Mouse (Mus musculus): ENCODE data around the gene Ctnna3. TPM values are rescaled to one million over a fixed set of nuclear protein-coding genes. Genes with fewer than 3 reads are reported as not detected.

Ctnna3 gene
- polyA plus RNA-seq, 1 experiment, result 1.3 TPM

DNA sequence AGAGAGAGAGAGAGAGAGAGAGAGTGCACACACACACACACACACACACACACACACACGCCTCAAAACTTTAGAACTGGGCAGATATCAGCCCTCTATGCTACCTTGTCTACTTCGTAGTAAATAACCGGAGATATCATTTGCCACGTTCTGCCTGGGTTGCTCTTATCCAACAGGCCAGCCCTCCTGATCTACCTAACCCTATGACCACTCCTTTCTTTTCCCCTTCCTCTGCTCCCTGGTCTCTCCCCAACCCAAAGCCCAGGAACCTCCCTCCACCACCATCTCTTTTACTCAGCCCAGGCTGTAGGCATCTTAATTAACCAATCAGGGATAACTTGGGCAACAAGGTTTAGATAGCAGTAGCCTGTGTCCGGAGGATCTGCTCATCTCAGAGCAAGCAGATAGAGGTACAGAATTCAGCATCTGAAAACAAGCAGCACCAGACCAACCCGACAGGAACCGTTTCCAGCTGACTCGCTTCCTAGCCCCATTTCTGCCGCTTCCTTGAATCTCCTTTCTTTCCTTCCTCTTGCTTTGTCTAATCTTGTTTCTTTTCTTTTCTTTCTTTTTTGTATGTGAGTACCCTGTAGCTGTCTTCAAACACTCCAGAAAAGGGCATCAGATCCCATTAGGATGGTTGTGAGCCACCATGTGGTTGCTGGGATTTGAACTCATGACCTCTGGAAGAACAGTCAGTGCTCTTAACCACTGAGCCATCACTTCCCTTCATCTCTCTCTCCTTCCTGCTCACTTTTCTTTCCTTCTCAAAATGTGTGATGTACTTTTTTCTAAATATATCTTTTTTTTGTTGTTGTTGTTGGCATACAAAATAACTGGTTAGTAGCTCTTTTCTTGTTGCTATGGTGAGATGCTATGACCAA lies 6.1 kb upstream of the Ctnna3 start:
- no peak for TF ChIP-seq POLR2A (IDR thresholded peaks at IDR 0.05; ENCODE audit: extremely low read depth, insufficient read depth, low read length)
- TF ChIP-seq CTCF (IDR thresholded peaks at IDR 0.05; ENCODE audit: extremely low read depth, insufficient read depth, low read length), result no peak
- H3K27ac ChIP-seq (ENCODE audit: insufficient read depth, low read length), result no peak overlapping the region
- H3K4me3 ChIP-seq (ENCODE audit: insufficient read depth, low read length), result no peak overlapping the region
- H3K4me1 ChIP-seq (ENCODE audit: control insufficient read depth, insufficient read depth, low read length), result no peaks in the 10 kb centered on the region

DNA sequence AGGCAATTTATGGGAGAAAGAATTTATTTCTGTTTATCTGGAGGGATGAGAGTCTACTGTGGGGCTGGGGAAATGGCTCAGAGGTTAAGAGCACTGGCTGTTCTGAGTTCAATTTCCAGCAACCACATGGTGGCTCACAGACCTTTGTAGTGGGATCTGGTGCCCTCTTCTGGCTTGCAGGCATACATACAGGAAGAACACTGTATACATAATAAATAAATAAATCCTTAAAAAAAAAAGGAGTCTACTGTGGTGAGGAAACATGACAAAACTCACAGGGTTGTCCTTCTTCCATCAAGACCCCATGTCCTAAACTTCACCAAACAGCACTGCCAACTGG lies 5.5 kb upstream of the Ctnna3 start:
- Histone ChIP-seq H3K4me1 (ENCODE audit: control insufficient read depth, insufficient read depth, low read length) (no peaks in the 10 kb centered on the region), H3K4me3 (ENCODE audit: insufficient read depth, low read length) (no peak overlapping the region), H3K27ac (ENCODE audit: insufficient read depth, low read length) (no peak overlapping the region)
- TF ChIP-seq POLR2A (IDR thresholded peaks at IDR 0.05; ENCODE audit: extremely low read depth, insufficient read depth, low read length), result no peak
- TF ChIP-seq CTCF (IDR thresholded peaks at IDR 0.05; ENCODE audit: extremely low read depth, insufficient read depth, low read length), result peak; percentile 27

DNA sequence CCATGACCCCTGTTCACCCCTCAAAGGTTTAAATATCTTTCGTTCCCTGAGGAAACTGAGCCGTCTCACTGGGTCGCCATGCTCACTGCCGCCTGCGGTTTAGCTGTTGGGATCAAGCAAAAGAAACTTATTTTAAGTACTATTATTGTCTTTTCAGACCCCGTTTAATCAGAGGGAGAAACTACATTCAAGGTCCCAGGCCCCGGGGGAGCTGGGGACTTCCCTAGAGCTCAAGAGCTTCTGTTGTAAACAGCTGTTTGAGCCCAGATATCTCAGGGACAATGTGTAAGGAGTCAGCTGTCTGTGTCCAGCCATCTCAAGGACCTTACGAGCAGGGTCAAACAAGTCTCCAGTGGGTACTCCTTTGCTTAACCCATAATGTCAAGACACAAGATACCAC lies 2.8 kb upstream of the Ctnna3 start:
- no peak overlapping the region for H3K4me3 ChIP-seq (ENCODE audit: insufficient read depth, low read length)
- TF ChIP-seq CTCF (IDR thresholded peaks at IDR 0.05; ENCODE audit: extremely low read depth, insufficient read depth, low read length), result no peak
- no peak for TF ChIP-seq POLR2A (IDR thresholded peaks at IDR 0.05; ENCODE audit: extremely low read depth, insufficient read depth, low read length)
- H3K27ac ChIP-seq (ENCODE audit: insufficient read depth, low read length), result no peak overlapping the region
- H3K4me1 ChIP-seq (ENCODE audit: control insufficient read depth, insufficient read depth, low read length), result no peaks in the 10 kb centered on the region

DNA sequence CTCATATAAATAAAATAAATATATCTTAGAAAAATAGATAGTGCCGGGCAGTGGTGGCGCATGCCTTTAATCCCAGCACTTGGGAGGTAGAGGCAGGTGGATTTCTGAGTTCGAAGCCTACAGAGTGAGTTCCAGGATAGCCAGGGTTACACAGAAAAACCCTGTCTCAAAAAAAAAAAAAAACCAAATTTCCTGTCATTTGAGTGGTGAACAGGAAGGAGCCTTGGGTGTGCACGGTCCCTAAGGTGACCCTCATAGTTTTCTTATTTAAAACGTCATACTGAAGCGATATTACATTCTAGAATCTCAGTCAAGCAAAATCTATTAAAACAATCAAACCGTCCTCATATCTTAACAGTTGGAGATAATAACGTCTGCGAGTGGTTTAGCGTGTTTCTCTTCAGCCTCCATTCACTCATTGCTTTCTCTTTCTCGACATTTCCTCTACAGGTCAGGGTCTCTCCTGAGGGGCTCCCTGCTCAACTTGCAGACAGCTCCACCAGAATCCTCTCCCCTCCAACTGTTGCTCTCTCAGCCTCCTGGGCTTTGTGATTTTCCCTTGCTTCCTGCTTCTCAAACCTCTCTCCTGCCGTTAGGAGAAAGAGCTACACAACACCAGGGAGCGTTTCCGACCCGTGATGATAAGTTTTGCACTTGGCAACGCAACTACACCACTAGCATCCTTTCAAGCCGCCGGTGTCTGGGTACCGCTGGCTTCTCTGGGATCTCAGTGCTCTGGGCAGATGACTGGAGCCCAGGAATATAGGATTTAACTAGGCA lies 1.5 kb upstream of the Ctnna3 start:
- no peak overlapping the region for H3K27ac ChIP-seq (ENCODE audit: insufficient read depth, low read length)
- TF ChIP-seq POLR2A (IDR thresholded peaks at IDR 0.05; ENCODE audit: extremely low read depth, insufficient read depth, low read length) (no peak), CTCF (IDR thresholded peaks at IDR 0.05; ENCODE audit: extremely low read depth, insufficient read depth, low read length) (0 out of 2 replicates have a peak, but pooled peaks have one; percentile 3)
- H3K4me1 ChIP-seq (ENCODE audit: control insufficient read depth, insufficient read depth, low read length), result no peaks in the 10 kb centered on the region
- peak overlapping the region; percentile 69 for H3K4me3 ChIP-seq (ENCODE audit: insufficient read depth, low read length)

DNA sequence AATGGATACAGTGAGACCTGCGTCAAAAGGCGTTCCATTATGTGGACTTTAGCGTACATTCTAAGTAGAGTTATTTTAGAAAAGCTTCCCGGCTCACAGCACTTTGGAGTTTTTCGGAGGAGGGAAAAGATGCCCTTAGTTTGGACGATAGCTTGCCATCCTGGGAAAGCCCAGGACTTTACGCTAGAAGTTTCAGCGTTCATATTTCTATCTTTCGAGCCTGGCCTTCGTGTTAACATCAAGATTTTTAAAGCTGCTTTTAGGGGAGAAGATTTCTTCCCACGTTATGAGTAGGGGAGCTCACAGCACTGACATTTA lies 916 bp upstream of the Ctnna3 start:
- TF ChIP-seq CTCF (IDR thresholded peaks at IDR 0.05; ENCODE audit: extremely low read depth, insufficient read depth, low read length) (no peak), POLR2A (IDR thresholded peaks at IDR 0.05; ENCODE audit: extremely low read depth, insufficient read depth, low read length) (no peak)
- no peak overlapping the region for H3K27ac ChIP-seq (ENCODE audit: insufficient read depth, low read length)
- peak overlapping the region; percentile 69 for H3K4me3 ChIP-seq (ENCODE audit: insufficient read depth, low read length)
- no peaks in the 10 kb centered on the region for H3K4me1 ChIP-seq (ENCODE audit: control insufficient read depth, insufficient read depth, low read length)

DNA sequence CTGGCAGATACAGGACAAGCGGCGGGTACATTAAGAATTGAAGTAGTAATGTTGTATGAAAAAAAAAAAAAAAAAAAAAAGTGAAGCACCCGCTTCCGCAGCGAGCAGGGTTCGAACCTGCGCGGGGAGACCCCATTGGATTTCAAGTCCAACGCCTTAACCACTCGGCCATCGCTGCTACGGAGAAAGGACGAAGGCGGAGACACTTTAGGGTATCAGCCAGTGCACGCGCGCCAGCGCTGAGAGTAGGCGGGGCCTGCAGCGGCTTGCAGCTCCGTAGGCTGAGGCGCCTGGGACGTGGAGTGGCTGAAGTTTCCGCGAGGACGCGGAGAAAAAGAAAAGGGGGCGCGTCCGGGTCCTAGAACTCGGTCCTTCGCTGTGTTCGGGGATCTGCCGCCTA lies 518 bp upstream of the Ctnna3 start:
- no peak overlapping the region for H3K27ac ChIP-seq (ENCODE audit: insufficient read depth, low read length)
- H3K4me3 ChIP-seq (ENCODE audit: insufficient read depth, low read length), result peak overlapping the region; percentile 69
- H3K4me1 ChIP-seq (ENCODE audit: control insufficient read depth, insufficient read depth, low read length), result no peaks in the 10 kb centered on the region
- TF ChIP-seq CTCF (IDR thresholded peaks at IDR 0.05; ENCODE audit: extremely low read depth, insufficient read depth, low read length), result no peak
- TF ChIP-seq POLR2A (IDR thresholded peaks at IDR 0.05; ENCODE audit: extremely low read depth, insufficient read depth, low read length), result no peak

DNA sequence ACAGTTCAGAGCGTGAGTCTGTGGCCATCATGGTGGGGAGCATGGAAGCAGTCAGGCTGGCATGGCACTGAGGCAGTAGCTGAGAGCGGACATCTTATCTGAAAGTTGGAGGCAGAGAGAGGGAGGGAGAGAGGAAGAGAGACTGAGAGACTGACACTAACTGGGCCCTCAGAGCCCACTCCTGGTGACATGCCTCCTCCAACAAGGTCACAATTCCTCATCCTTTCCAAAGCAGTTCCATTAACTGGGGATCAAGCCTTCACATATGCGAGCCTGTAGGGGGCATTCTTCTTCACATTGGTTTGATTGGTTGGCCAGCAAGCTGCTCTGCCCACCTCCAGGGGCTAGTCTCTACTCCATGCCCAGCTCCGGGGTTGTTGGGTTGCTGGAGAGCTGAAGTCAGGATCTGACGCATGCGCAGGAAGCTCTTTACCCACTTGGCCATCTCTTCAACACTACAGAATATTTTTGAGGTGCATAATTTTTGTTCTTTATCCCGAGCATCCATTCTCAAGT lies 1.4 kb downstream of the Ctnna3 start:
- Histone ChIP-seq H3K27ac (ENCODE audit: insufficient read depth, low read length) (no peak overlapping the region), H3K4me3 (ENCODE audit: insufficient read depth, low read length) (no peak overlapping the region), H3K4me1 (ENCODE audit: control insufficient read depth, insufficient read depth, low read length) (no peaks in the 10 kb centered on the region)
- no peak for TF ChIP-seq CTCF (IDR thresholded peaks at IDR 0.05; ENCODE audit: extremely low read depth, insufficient read depth, low read length)
- TF ChIP-seq POLR2A (IDR thresholded peaks at IDR 0.05; ENCODE audit: extremely low read depth, insufficient read depth, low read length), result no peak

DNA sequence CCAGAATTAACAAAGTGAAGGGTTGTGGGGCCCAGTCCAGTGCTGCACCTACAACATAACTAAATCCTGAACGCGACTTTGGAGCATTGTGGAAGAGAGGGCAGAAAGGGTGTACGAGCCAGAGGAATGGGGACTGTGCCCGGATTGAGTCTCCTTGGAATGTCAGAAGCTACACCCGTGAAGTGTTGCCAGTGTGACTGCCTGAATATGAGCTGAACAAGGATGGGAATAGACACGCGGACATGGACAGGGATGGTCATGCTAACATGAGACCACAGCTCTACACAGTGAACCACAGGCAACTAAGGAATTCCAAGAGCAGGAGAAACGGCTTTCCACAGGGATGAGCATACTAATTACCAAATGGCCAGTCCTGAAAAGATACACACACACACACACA lies 2.2 kb downstream of the Ctnna3 start:
- H3K4me3 ChIP-seq (ENCODE audit: insufficient read depth, low read length), result no peak overlapping the region
- H3K4me1 ChIP-seq (ENCODE audit: control insufficient read depth, insufficient read depth, low read length), result no peaks in the 10 kb centered on the region
- TF ChIP-seq POLR2A (IDR thresholded peaks at IDR 0.05; ENCODE audit: extremely low read depth, insufficient read depth, low read length), result no peak
- no peak for TF ChIP-seq CTCF (IDR thresholded peaks at IDR 0.05; ENCODE audit: extremely low read depth, insufficient read depth, low read length)
- no peak overlapping the region for H3K27ac ChIP-seq (ENCODE audit: insufficient read depth, low read length)

DNA sequence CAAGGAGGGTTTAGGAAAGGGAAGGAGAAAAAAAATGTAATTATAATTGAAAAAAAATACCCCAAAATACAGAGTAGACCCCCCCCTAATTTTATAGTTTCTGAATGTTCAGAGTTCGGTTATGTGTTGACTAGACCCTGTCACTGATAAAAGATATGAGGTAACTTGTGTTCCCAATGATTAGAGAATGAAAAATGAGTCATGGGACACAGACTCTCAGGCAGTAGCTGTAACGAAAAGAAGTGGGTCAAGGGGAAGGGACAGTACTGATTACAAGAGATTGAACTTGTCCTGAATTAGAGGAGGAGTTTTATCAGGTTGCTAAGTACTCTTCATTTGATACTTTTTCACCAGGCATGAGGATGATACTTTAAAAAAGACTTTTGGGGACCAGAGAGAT lies 3.0 kb downstream of the Ctnna3 start:
- no peak overlapping the region for H3K4me3 ChIP-seq (ENCODE audit: insufficient read depth, low read length)
- no peak for TF ChIP-seq CTCF (IDR thresholded peaks at IDR 0.05; ENCODE audit: extremely low read depth, insufficient read depth, low read length)
- no peak for TF ChIP-seq POLR2A (IDR thresholded peaks at IDR 0.05; ENCODE audit: extremely low read depth, insufficient read depth, low read length)
- H3K27ac ChIP-seq (ENCODE audit: insufficient read depth, low read length), result no peak overlapping the region
- H3K4me1 ChIP-seq (ENCODE audit: control insufficient read depth, insufficient read depth, low read length), result no peaks in the 10 kb centered on the region
